Mouse (Mus musculus) T-cell, adult 2 months (primary cell): ENCODE results near the gene Rnase2b.
"Not testable (repeated sequence)": the region's sequence is repeated elsewhere in the genome, so short reads cannot be mapped to it uniquely, and the experiment has no call there.

ENCODE experiments used
- DNase-seq: peaks from one replicate; pipeline ENCODE4 v3.0.0; 2022; ENCODE audit warnings: low spot score

The Rnase2b gene

DNA sequence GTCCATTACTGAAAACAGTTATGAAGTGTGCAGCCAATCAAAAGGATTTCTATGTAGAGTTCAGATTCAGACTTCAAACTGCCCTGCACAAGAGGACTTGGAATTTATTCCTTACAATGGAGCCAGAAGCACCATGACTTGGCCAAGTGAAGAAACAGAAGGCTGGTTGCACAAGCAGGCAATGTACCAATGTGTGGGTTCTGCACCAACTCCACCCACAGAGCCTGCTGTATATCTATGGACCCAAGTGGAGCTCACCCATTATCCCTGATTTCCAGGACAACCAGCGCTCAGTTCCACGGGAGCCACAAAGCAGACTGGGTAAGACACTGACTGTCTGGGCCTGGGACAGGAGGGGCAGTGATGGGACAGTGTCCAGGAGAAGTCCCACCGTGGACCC is at the start of gene Rnase2b:
Rnase2b (plus strand) TSS at position 285 of the 400 bp plus-strand sequence.
- not testable (repeated sequence) for DNase-seq

GRCm38 (mm10) chr14:51113476-51113875 is 48.6 kb upstream of the Rnase2b start:
- DNase-seq: no peak

- DNase-seq: no peak
Observed at GRCm38 (mm10) chr14:51113916-51114560, 48.0 kb upstream of the Rnase2b start, which contains the start of gene Eddm3b. Gene Eddm3b (plus strand): TSS chr14:51114426.

- no peak for DNase-seq
Observed at GRCm38 (mm10) chr14:51125684-51126083, 36.4 kb upstream of the Rnase2b start.

DNA sequence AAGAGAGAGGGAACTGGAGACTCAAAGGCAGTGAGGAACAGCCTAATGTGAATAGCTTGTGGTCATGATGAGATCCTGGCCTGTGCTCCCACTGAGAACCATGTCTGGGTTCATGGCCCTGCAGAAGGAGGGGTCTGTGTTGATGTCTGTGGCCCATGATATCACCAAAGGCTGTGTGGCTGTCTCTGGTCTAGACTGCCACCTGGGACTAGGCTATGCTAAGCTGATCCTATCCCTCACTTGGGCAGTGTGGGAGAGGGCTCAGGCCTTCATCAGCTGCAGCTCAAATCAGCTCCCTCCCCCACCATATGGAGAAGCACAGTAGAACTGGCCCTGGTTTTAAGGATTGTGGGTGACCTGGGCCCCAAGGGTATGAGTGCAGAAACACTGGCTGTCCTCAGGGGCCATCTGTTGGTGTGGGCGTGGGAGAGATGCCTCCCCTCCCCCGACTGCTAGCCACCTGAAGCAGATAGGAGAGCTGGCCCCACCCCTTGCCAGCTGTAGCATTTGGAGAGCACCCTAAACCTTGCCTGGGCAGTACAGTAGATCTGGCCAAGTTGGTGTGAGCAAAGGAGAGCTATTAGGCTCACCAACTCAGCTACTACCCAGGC is 34.3 kb upstream of the Rnase2b start:
- no peak for DNase-seq

DNA sequence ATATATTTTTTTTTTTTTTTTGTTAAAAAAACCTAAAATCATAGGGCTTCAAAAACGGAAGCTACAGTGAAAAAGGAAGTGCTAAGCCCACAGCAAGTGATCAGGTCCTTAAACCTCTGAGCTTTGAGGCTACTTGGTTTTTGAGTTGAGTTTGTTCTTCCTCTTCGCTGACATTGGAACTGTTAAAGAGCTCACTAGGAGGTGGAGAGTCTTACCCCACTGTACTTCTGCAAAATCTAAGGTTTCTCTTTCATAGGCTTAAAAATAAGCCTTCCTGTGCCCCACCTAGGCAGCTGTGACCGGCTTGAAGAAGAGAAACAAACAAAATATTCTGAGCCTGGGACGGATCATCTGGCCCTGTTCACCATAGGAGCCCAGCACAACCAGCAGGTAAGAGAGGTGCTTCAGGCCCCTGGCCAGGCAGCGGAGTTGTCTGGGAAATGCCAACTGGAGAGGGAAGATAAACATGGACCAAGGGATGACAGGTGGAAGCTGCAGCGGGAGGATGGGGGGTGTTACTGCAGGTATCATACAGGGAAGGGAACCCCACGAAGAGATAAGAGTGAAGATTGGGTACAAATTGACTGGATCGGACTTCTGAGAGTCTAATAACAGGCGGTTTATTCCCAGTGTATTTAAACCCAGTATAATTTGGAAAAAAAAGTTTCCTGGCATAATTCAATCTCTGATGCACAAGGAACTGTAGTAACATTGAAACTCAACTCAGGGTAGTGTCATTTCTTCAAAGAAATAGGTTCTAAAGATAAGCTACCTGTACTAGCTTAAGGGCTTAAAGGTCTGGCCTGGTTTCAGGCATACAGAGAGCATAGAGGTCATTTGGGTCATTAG is 33.1 kb upstream of the Rnase2b start:
- no peak for DNase-seq

DNA sequence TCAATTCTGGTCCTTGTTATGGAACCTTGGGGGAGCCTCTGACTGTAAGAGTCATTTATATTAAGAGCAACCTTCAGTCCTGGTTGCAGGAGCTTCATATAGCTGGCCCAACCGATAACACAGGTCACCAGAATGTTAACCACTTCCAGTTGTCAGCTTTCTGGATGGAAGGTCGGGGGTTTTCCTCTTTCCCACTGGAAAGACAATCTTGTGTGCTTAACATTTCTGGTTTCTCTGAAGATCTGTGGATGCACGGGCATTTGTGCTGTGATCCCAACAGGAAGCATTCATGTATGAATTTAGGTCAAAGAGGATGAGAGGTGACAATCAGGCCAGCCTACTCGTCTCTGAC is 32.5 kb upstream of the Rnase2b start:
- DNase-seq: no peak

- no peak for DNase-seq
Observed at GRCm38 (mm10) chr14:51130315-51130940, 31.6 kb upstream of the Rnase2b start.

DNA sequence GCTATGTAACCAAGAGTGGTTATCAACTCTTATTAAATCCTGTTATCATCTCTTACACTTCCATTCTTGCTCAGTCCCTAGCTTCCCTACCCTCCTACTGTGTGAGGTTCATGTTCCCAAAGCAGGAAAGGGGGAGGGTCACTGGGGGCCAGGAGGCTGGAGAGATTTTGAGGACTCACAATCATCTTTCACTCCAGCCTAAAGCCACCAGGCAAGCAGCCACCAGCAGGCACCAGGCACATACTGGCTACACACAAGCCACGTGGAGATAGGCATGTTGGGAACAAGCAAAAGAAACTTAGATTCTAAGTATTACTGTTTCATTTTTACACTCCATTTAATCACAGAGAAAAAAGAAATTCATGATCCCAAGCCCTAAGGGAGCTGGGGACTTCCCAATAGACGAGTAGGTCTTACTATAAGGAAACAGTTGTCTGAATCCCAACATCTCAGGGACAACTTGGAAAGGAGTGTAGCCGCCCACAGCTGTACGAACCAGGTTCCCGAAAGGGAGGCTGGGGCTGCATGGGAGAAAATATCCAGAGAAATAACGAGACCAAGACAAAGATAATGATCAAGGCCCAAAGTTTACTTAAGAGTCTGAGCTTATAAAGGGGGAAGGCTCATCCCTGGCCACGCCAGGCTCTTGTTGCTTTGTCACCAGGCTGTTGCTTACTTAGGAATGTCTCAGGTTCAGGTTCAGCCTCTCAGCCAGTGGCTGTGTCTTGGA is 30.8 kb upstream of the Rnase2b start:
- no peak for DNase-seq

GRCm38 (mm10) chr14:51132372-51132771 is 29.7 kb upstream of the Rnase2b start:
- DNase-seq: no peak

GRCm38 (mm10) chr14:51140342-51140741 is 21.7 kb upstream of the Rnase2b start:
- DNase-seq: no peak

DNA sequence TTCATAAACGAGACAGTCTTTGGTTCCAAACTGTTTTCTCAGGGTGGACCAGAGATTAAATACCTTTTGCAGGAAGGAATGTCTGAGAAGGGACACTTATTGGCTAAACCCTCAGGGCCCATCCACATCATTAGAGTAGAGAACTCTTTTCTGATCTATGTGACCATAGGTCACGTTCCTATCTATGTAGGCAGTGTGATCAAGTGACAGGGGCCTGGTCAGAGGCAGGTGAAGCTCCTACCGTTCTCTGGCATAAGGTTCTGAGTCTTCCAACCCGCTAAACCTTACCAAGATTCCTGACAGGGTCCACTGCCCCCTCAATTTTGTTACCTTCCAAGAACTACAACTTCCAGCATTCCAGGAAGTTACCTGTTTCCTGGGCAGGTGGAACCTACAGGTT is 19.9 kb upstream of the Rnase2b start:
- no peak for DNase-seq

DNA sequence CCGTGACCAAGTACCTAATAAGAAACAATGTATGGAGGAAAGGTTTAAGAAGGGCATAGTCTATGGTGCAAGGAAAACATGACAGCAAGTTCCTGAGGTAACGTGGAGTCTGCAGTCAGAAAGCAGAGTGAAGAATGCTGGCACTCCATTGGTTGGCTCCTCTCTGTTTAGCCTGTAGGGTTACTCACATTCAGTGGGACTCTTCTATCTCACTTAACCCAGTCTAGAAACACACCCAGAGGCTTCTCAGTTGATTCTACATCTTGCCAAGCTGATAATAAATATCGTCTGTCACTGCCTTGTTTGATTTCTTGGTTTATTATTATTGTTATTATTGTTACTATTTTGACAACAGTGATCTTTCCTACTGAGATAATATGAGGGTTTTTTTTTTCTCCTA is 19.5 kb upstream of the Rnase2b start:
- DNase-seq: no peak

DNA sequence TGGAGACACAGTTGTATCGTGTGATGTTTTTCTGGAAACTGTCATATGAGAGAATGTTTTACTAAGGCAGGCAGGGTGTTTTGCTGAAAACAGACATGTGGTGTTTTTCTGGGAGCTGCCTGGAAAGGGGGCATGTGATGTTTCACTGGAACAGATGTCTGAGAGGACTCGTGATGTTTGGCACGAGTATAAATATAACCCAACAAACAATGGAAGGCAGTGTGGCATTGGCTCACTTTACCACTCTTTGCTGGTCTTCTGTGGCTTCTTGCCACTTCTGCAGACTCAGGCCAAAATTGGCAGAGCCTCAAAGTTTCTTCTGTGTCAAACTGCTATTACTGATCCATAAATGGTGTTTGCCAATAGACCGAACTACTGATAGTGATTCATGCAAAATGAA is 18.8 kb upstream of the Rnase2b start:
- DNase-seq: no peak

DNA sequence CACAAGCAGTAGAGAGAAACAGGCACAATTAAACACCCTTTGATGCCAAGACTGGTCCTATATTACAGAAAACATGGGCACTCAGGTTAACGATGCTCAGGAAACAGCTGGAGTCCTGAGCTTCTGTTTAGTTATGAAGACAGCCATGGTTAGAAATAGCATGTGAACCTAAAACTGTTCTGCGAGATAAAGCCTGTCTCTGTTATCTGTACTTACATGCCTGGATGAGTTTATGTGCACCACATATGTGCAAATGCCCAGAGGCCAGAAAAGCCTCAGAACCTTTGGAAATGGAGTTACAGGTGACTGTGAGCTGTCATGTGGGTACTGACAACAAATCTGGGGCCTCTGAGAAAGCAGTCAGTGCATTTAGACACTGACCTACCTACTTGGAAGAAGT is 18.1 kb upstream of the Rnase2b start:
- DNase-seq: no peak

- DNase-seq: no peak
Observed at GRCm38 (mm10) chr14:51144451-51144850, 17.6 kb upstream of the Rnase2b start.

DNA sequence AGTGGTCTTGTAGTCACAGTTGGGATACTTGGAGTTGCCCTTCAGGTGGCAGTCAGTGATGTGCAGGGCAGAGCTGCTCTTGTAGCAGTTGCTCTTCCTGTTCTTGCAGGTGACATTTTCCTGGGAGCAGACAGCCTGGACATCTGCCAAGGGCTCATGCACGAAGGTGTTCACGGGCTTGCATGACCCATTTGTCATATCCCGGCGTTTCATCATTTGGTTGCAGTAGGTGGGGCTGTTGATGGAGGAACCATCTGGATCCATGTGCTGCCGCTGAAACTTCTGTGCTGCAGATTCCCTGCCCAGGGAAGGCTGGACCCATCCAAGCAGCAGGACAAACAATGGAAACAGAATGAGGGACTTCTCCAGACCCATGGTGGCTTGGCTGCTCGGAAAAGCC is 16.5 kb upstream of the Rnase2b start:
- DNase-seq: no peak

DNA sequence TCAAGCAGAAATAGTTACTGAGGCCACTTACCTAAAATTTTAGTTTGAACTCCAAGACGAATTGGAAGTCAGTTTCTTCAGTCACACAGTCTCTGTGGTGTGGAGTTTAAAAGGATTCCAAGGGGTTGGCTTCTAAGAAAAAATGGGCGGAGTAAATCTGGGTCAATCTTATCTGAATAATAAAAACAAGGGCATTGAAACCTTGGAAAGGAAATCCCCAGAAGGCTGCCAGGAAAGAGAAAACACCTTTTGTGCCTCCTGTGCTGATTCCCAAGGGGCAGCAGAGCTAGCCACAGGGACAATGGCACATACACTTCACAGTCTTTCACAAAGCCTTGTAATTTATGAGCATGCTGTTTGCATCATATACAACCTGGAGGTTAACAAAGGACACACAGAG is 15.4 kb upstream of the Rnase2b start, which contains the start of gene Rnase1:
Rnase1 (minus strand) TSS at position 101 of the 400 bp plus-strand sequence.
- no peak for DNase-seq

DNA sequence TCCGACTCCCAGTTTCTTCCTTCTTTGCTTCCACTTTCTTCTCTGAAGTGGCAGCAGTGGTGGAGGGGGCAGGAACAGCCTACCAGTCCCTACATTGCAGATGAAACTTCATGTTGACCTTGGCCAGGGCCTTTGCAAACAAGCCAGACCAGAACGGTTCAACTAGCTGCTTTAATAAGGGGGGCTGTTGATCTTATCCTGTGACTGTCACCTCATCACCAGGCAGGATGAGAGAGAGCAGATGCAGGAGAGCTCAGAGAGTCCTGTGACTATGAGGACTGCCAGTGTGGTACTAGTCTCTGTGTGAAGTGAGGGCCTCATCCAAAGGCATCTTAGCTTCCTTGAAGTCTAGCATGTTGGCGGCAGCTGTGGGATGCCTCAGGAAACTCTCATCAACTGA is 14.1 kb upstream of the Rnase2b start:
- no peak for DNase-seq

DNA sequence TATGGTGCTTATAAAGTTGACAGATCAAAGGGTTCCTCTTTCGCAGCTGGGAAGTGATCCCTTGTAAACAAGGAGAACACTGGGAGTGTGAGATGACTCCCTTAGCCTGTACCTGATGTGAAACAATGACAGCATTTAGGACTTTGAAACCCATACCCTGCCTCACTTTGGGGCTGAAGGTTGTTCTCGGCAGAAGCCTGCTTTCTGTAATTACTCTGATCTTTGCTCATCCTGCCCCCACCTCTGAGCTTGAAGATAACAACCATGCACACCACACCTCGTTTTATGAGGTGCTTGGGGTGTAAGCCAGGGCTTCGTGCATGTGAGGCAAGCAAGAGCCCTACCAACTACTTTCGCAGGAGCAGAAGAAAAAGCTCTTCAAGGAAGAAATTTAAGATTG is 12.9 kb upstream of the Rnase2b start:
- no peak for DNase-seq

- no peak for DNase-seq
Observed at GRCm38 (mm10) chr14:51150206-51150831, 11.7 kb upstream of the Rnase2b start.
